Mouse (Mus musculus) brown adipose tissue, adult 24 weeks (tissue): ENCODE results near the gene Trpv5. TPM values are rescaled to one million over a fixed set of nuclear protein-coding genes. Genes with fewer than 3 reads are reported as not detected.

Experiments
- H3K27ac ChIP-seq: fragments of 200-500 bp; replicated peaks from 2 replicates; pipeline ENCODE4 v1.5.1; 2012; ENCODE audit warnings: low read depth, mild to moderate bottlenecking, low read length
- H3K4me1 ChIP-seq: fragments of 200-500 bp; 2 replicates; pipeline ENCODE4 v1.6.1; 2012; ENCODE audit warnings: low read length, mixed read lengths; ENCODE audit not compliant: control insufficient read depth, insufficient read depth, insufficient read length
- H3K4me3 ChIP-seq: fragments of 200-500 bp; 2 replicates; pipeline ENCODE4 v1.5.1; 2012; ENCODE audit warnings: low read depth, mild to moderate bottlenecking, low read length, moderate library complexity; ENCODE audit not compliant: insufficient read depth
- polyA plus RNA-seq: library from polyadenylated mRNA; stranded (reverse); fragments of >200 nt; gene quantifications from 2 replicates; pipeline ENCODE4 v1.2.4, GENCODE M21; 2012; ENCODE audit not compliant: missing spikeins, insufficient read depth, insufficient read length

Gene Trpv5
- polyA plus RNA-seq, 1 experiment, result not detected

GRCm38 (mm10) chr6:41622661-41623060, 57.9 kb downstream of the Trpv5 start:
- H3K27ac ChIP-seq, result no peak overlapping the region
- H3K4me3 ChIP-seq, result no peak overlapping the region
- no peaks in the 10 kb centered on the region for H3K4me1 ChIP-seq

DNA sequence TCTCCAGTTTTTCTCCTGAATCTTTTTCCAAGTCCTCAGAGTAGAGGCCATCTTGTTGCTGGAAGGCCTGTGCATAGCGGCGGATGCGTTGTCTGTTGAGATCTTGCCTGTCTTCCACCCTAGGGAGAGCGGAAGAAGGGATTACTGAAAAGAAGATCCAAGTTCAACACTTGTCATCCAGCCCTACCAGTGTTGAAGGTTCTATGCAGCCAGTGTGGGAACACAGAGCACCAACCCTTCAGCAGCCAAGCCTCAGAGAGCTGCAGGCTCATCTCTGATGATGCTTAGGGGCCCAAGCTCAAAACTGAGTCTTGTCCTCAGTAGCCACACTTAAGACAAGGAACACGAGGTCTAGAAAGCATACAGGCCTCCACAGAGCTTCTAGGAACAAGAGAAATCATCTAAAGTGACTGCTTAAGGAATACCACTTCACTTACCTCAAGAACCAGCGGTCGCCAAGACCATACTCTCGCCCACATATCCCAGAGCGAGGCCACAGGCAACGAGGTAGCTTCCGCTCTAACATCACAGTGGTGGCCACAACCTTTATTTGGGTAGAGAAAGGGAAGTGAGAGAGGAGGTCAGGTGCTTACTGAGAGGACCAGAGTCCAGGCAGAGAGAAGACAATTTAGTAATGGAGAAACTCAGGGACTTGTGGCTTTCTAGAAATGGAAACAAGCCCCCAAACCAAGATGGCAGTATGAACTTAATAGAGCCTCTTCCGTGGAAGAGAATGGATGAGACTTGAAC, 59.2 kb downstream of the Trpv5 start:
- Histone ChIP-seq H3K27ac (no peak overlapping the region), H3K4me1 (no peaks in the 10 kb centered on the region)

DNA sequence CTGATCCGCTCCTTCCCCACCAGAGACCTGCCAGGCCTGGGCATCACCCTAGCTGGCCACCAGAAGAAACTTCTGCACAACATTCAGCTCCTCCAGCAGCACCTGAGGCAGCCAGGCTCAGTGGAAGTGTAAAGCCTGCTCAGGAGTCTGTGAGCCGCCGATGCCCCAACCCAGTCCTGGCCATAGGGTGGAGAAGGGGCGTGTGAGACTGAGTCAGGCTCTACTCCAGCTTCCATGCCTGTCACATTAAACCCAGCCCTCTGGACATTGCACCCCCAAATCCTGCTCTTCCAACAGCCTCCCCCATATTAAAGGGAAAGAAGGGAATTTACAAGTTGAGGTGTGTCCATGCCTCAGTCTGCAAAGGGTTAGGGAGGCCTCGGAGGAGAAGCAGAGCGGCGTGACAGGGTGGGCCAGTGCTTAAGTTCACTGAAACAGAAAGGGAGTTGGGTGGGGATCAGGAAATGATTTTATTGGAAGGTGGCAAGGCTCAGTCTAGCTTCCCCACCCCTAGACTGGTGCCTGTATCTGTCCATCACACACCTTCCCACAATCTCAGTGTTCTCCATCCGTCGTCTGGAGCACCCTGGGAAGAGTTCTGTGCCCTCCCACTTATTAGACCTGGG, 60.3 kb downstream of the Trpv5 start:
- no peaks in the 10 kb centered on the region for H3K4me1 ChIP-seq
- no peak overlapping the region for H3K4me3 ChIP-seq
- H3K27ac ChIP-seq, result no peak overlapping the region

More for the DNA sequence above, 59.2 kb downstream of the Trpv5 start:
- H3K4me3 ChIP-seq, result no peak overlapping the region

GRCm38 (mm10) chr6:41607637-41608036, 72.9 kb downstream of the Trpv5 start:
- no peak overlapping the region for H3K4me3 ChIP-seq
- H3K4me1 ChIP-seq, result no peaks in the 10 kb centered on the region
- H3K27ac ChIP-seq, result no peak overlapping the region

- Histone ChIP-seq H3K4me3 (peak overlapping the region; percentile 68), H3K4me1 (no peaks in the 10 kb centered on the region), H3K27ac (no peak overlapping the region)
These were observed 74.4 kb downstream of the Trpv5 start for GRCm38 (mm10) chr6:41606214-41606613.

- Histone ChIP-seq H3K4me1 (no peaks in the 10 kb centered on the region), H3K4me3 (peak overlapping the region; percentile 68), H3K27ac (no peak overlapping the region)
These were observed 74.8 kb downstream of the Trpv5 start for GRCm38 (mm10) chr6:41605794-41606104.

- no peak within 1 kb of the TSS for H3K27ac ChIP-seq
These were observed 75.3 kb downstream of the Trpv5 start, which contains the start of gene Ephb6 for GRCm38 (mm10) chr6:41605061-41605793. Ephb6 (plus strand) TSS chr6:41605482.

GRCm38 (mm10) chr6:41604401-41605050, 76.0 kb downstream of the Trpv5 start:
- peak overlapping the region; percentile 68 for H3K4me3 ChIP-seq
- no peaks in the 10 kb centered on the region for H3K4me1 ChIP-seq
- no peak overlapping the region for H3K27ac ChIP-seq

More at GRCm38 (mm10) chr6:41605061-41605793, 75.3 kb downstream of the Trpv5 start, which contains the start of gene Ephb6:
- H3K4me3 ChIP-seq, result peak within 1 kb of the TSS; percentile 68
- H3K4me1 ChIP-seq, result no peaks in the 10 kb centered on the region

Other genes starting within 250 kb of the Trpv5 start
- gene Gm10334, start 234.6 kb downstream of the Trpv5 start, polyA plus RNA-seq, result not detected in 2 replicates
- gene Prss1, start 221.8 kb downstream of the Trpv5 start, polyA plus RNA-seq, result not detected in 2 replicates
- gene Prss2, start 159.0 kb downstream of the Trpv5 start, polyA plus RNA-seq, result not detected in 2 replicates
- gene Ephb6, start 75.3 kb downstream of the Trpv5 start, polyA plus RNA-seq, result 1.8 and 3.1 TPM in 2 replicates
- not detected in 2 replicates for gene Trpv6, start 44.4 kb downstream of the Trpv5 start, polyA plus RNA-seq
- gene Llcfc1, start 3.7 kb upstream of the Trpv5 start, polyA plus RNA-seq, result not detected in 2 replicates
- gene Kel, start 23.6 kb upstream of the Trpv5 start, polyA plus RNA-seq, result not detected in 2 replicates
- gene Olfr459, start 94.4 kb upstream of the Trpv5 start, polyA plus RNA-seq, result not detected in 2 replicates
- not detected in 2 replicates for gene Pip, start 166.8 kb upstream of the Trpv5 start, polyA plus RNA-seq
- gene Sval2, start 172.2 kb upstream of the Trpv5 start, polyA plus RNA-seq, result not detected in 2 replicates